Mouse (Mus musculus) heart, embryonic 16.5 days (tissue): ENCODE data around the gene Clasp1. TPM values are rescaled to one million over a fixed set of nuclear protein-coding genes. Genes with fewer than 3 reads are reported as not detected.
A peak's percentile ranks its signal among the peaks of the same experiment; 100 is the strongest.

ENCODE experiments used
- ATAC-seq: fragments of 200-750 bp; cut with Nextera tagmentation; replicated peaks from 2 replicates; pipeline ENCODE4 v1.8.0; 2017; ENCODE audit warnings: moderate number of reproducible peaks; ENCODE audit not compliant: insufficient read depth, low FRiP score; ENCODE audit errors: extremely low read depth
- H3K27ac ChIP-seq: fragments of 300-500 bp; sonication (generic); 2 replicates; pipeline ENCODE4 v1.5.1; 2014; ENCODE audit warnings: mild to moderate bottlenecking, low read length, control low read depth, moderate library complexity
- H3K27me3 ChIP-seq: fragments of 300-500 bp; sonication (generic); 2 replicates; pipeline ENCODE4 v1.6.1; 2014; ENCODE audit warnings: low read length, mixed read lengths; ENCODE audit not compliant: control insufficient read depth, insufficient read depth
- H3K36me3 ChIP-seq: fragments of 300-500 bp; sonication (generic); 2 replicates; pipeline ENCODE4 v1.6.1; 2014; ENCODE audit not compliant: control insufficient read depth, insufficient read depth
- H3K4me1 ChIP-seq: fragments of 300-500 bp; sonication (generic); 2 replicates; pipeline ENCODE4 v1.6.1; 2014; ENCODE audit warnings: low read length, mixed read lengths; ENCODE audit not compliant: control insufficient read depth, insufficient read depth
- H3K4me2 ChIP-seq: fragments of 300-500 bp; sonication (generic); 2 replicates; pipeline ENCODE4 v1.6.1; 2014; ENCODE audit warnings: low read depth, mild to moderate bottlenecking, control low read depth, low read length
- H3K4me3 ChIP-seq: fragments of 300-500 bp; sonication (generic); 2 replicates; pipeline ENCODE4 v1.5.1; 2014; ENCODE audit warnings: mild to moderate bottlenecking, control low read depth, low read length
- H3K9ac ChIP-seq: fragments of 300-500 bp; sonication (generic); 2 replicates; pipeline ENCODE4 v1.6.1; 2014; ENCODE audit warnings: low read length, control low read depth
- H3K9me3 ChIP-seq: fragments of 300-500 bp; sonication (generic); replicated peaks from 2 replicates; pipeline ENCODE4 v1.6.1; 2016; ENCODE audit warnings: low read length; ENCODE audit not compliant: control insufficient read depth
- WGBS: fragments of 180-500 bp; shearing (Covaris S2); extraction: QIAGEN DNeasy Blood & Tissue Kit; methylation state at CpG from one replicate; pipeline ENCODE4 v1.1.7; 2014; 5-methylcytosine and 5-hydroxymethylcytosine counted together
- polyA plus RNA-seq: library from polyadenylated mRNA; unstranded; fragments of >200 nt; fragmentation: Nextera tagmentation; extraction: Ambion mirVana; gene quantifications from 2 replicates; pipeline ENCODE4 v1.2.1, GENCODE M21; 2015

Gene Clasp1
- polyA plus RNA-seq, 1 experiment from 2014 or later, result 86.8 TPM

DNA sequence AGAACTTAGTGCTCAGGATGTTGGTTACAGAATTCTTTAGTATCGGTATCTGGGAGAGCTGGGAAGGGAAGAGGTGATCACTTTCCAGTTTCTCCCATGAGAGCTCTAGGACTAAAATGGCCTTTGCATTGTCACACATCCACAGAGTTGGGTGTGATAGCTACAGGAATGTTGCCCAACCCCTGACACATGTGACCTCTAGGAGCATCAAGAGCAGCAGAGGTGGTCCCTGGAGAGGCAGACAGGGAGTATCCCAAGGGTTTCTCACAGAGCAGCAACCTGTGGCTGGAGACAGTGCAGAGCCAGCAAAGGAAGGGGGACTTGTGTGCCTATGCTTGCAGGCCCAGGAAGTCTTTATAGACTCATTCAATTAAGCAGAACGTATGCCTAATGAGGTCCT, 237.6 kb downstream of the Clasp1 start:
- no peak overlapping the region for H3K4me2 ChIP-seq
- no peak overlapping the region for H3K9ac ChIP-seq
- no peak for ATAC-seq
- H3K4me3 ChIP-seq, result no peak overlapping the region
- H3K9me3 ChIP-seq, result no peaks in the 10 kb centered on the region
- no peaks in the 10 kb centered on the region for H3K36me3 ChIP-seq
- H3K4me1 ChIP-seq, result peaks cover 2% of the 10 kb centered on the region; the same call in 1 of the 2 replicates
- 74% methylated on average over 2 of the region's 2 CpGs for WGBS
- no peak overlapping the region for H3K27ac ChIP-seq
- peaks cover 5% of the 10 kb centered on the region for H3K27me3 ChIP-seq

DNA sequence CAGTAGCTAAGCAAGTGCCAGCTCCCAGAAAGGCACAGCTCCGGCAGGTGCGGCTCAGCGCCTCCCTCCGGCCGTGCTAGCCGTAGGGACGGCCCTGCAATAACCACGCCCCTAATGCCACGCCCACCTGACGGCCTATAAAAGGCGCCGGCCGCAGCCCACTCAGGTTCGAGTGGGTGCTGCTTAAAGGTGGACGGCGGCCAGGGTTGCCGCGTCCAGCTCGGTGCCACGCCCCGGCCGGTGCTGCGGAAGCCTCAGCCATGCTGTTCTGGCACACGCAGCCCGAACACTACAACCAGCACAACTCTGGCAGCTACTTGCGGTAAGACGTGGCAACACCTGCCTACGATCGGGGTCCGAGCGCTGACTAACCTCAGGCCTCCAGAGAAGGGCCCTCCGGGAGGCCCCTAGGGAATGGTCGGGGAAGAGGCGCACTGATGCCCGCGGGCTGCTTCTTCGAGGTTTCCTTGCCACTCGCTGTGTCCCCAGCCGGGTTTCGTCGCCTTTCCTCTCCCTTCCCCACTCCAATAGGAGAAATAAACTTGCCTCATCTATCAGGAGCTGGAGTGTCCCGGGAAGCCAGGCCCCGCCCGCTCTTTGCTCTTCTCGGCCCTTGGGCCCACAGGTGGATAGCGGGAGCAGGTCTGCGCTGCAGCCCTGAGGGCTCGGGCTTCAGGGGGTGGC, 239.1 kb downstream of the Clasp1 start, which contains the start of gene Tfcp2l1:
TSS of gene Tfcp2l1 (plus strand) at position 165 of the 684 bp plus-strand sequence.
- H3K4me2 ChIP-seq, result peak within 1 kb of the TSS; percentile 67
- H3K27me3 ChIP-seq, result peaks cover 5% of the 10 kb centered on the region
- no peaks in the 10 kb centered on the region for H3K36me3 ChIP-seq
- under 1% methylated on average over 48 of the region's 48 CpGs for WGBS
- H3K27ac ChIP-seq, result no peak within 1 kb of the TSS
- peak within 1 kb of the TSS; percentile 49 for H3K4me3 ChIP-seq
- H3K9me3 ChIP-seq, result no peaks in the 10 kb centered on the region
- peaks cover 2% of the 10 kb centered on the region; the same call in 1 of the 2 replicates for H3K4me1 ChIP-seq
- ATAC-seq, result peak; percentile 92
- peak within 1 kb of the TSS; percentile 23 for H3K9ac ChIP-seq

DNA sequence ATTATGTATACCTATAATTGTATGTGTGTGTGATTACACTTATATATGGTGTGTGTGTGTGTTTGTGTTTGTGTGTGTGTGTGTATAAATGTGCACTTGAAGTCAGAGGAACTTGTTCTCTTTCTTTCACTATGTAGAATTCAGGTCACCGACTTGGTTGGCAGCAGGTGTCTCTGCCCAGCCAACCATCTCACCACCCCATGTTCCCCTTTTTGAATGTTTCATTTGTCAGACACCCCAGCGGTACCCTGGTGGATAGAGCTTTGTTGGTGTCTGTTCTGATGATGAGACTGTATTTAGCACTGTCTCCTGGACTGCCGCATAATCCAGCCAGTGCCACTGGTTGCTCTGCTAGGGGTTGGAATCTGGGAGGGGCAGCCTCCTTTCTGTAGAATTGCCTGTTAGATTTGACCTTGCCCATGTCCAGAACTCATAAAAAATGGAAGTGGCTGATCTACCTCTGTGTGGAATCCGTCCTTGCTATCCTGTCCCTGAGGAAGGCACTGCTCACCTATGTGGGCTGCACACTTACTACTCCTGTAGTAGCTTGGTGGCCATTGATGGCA, 244.6 kb downstream of the Clasp1 start:
- Histone ChIP-seq H3K4me1 (no peaks in the 10 kb centered on the region), H3K4me2 (no peak overlapping the region), H3K36me3 (no peaks in the 10 kb centered on the region), H3K27ac (no peak overlapping the region), H3K4me3 (no peak overlapping the region), H3K9me3 (no peaks in the 10 kb centered on the region), H3K27me3 (no peaks in the 10 kb centered on the region), H3K9ac (no peak overlapping the region)
- WGBS, result 69% methylated on average over 4 of the region's 4 CpGs
- no peak for ATAC-seq

DNA sequence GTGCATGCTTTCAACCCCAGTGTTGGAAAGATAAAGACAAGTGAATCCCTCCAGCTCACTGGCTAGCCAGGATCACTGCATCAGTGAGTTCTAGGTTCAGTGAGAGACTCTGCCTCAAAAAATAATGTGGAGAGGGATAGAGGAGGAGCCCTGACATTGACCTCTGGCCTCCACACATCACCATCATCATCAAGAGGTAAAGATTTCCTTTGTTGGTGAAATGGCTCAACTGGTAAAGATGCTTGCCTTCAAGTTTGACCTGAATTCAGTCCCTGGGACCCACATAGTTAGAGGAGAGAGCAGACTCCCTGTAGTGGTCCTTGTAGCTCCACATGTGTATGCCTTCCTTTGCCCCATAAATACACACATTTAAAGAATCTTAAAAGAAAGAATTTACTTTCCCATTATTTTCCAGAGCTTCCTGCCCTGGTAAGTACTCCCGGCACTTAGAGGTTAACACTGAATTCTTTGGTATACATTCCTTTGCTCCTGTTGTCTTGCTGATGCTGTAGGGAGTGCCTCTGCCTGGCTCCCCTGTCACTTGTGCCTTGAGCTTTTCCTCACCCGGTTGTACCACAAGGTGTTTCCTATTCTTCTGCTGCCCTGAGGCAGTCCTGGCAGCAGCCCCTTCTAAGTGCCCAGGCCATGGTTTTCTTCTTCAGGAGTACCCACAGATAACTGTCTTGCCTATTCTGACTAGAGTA, 253.6 kb downstream of the Clasp1 start:
- ATAC-seq, result no peak
- Histone ChIP-seq H3K4me3 (no peak overlapping the region), H3K4me1 (0 out of 2 replicates have a peak, but pooled peaks cover 2% of the 10 kb centered on the region), H3K36me3 (no peaks in the 10 kb centered on the region), H3K9me3 (no peaks in the 10 kb centered on the region), H3K27ac (no peak overlapping the region), H3K27me3 (no peaks in the 10 kb centered on the region), H3K9ac (no peak overlapping the region), H3K4me2 (no peak overlapping the region)
- WGBS, result 54% methylated on average over 2 of the region's 2 CpGs

DNA sequence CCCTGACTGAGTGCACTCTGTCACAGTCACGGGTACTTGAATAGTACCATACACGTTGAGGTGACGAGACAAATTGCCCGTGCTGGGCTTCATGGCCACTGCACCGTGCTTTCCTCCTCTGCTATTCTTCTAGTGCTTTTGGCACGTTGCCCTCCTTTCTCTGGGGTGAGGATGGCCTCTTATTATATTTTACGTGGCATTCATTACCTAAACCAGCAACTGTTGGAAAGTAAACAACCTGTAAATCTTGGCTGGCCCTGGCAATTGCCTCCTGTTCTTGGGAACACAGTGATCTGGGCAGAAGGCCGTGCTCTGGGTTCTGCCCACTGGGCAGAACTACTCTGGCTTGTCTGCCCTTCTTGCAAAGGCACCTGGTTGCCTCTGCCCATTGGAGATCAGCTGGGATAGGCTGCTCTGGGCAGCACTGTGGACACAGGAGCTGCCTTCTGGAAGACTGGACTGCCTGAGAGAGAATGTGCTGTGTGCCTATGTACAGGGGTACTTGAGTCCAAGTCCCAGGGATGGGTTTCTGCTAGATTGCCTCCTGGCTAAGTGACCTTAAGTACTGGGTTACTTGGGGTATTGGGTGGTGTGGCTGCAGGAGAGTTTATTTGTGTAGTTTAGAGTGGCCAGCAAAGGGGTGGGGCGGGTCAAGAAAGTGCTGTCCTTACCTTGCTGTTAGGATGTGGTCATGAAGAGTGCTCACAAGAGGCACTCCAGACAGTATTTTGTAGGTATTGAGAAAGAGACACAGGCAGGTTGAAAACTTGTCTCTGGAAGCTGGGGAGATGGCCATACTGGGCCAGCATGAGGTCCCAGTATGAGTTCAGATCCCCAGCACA, 254.5 kb downstream of the Clasp1 start:
- 44% methylated on average over 9 of the region's 9 CpGs for WGBS
- Histone ChIP-seq H3K27ac (no peak overlapping the region), H3K4me1 (0 out of 2 replicates have a peak, but pooled peaks cover 2% of the 10 kb centered on the region), H3K4me2 (no peak overlapping the region), H3K36me3 (no peaks in the 10 kb centered on the region), H3K27me3 (no peaks in the 10 kb centered on the region), H3K4me3 (no peak overlapping the region), H3K9me3 (no peaks in the 10 kb centered on the region), H3K9ac (no peak overlapping the region)
- ATAC-seq, result no peak

DNA sequence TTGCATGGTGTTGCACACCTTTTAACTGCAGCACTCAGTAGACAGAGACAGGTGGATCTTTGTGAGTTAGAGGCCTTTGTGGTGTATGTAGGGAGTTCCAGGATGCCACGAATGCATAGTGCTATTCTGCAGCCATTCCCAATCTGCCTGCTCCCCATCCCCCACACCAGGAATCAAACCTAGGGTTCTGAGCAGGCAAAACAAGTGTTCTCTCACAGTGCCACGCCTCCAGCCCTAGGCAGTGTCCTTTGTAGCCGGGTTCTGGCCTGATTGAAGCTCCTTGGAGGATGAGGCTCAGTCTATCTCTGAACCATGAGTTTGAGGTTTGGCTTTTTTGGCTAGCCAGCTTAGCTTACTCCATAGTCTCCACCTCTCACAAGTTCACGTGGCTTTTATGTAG, 256.8 kb downstream of the Clasp1 start:
- H3K9me3 ChIP-seq, result no peaks in the 10 kb centered on the region
- no peaks in the 10 kb centered on the region for H3K27me3 ChIP-seq
- H3K4me3 ChIP-seq, result no peak overlapping the region
- no peaks in the 10 kb centered on the region for H3K36me3 ChIP-seq
- 61% methylated on average over 4 of the region's 4 CpGs for WGBS
- no peak for ATAC-seq
- H3K27ac ChIP-seq, result no peak overlapping the region
- H3K9ac ChIP-seq, result no peak overlapping the region
- H3K4me1 ChIP-seq, result peaks cover 5% of the 10 kb centered on the region
- no peak overlapping the region for H3K4me2 ChIP-seq

DNA sequence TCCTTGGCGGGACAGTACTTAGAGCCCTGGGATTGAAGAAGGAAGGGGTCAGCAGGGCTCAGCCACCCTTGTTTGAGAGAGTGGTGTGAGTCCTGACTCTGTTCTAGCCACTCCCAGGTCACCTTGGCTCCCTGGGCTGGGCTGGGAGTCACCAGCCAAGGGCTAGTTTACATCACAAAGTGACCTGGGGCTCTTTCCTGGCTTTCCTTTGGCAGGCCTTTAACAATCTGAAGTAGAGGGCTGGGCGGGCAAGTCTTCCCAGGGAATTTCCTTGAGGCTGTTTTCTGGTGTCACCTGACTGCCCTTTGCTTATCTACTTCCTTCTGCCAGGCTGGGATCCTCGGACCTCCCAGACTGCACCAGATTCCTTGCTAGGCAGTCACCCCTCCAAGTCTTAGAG, 259.2 kb downstream of the Clasp1 start:
- Histone ChIP-seq H3K27me3 (no peaks in the 10 kb centered on the region), H3K4me1 (peaks cover 3% of the 10 kb centered on the region), H3K9ac (no peak overlapping the region), H3K27ac (no peak overlapping the region), H3K9me3 (no peaks in the 10 kb centered on the region), H3K36me3 (no peaks in the 10 kb centered on the region), H3K4me2 (no peak overlapping the region), H3K4me3 (no peak overlapping the region)
- 48% methylated on average over 3 of the region's 3 CpGs for WGBS
- no peak for ATAC-seq

DNA sequence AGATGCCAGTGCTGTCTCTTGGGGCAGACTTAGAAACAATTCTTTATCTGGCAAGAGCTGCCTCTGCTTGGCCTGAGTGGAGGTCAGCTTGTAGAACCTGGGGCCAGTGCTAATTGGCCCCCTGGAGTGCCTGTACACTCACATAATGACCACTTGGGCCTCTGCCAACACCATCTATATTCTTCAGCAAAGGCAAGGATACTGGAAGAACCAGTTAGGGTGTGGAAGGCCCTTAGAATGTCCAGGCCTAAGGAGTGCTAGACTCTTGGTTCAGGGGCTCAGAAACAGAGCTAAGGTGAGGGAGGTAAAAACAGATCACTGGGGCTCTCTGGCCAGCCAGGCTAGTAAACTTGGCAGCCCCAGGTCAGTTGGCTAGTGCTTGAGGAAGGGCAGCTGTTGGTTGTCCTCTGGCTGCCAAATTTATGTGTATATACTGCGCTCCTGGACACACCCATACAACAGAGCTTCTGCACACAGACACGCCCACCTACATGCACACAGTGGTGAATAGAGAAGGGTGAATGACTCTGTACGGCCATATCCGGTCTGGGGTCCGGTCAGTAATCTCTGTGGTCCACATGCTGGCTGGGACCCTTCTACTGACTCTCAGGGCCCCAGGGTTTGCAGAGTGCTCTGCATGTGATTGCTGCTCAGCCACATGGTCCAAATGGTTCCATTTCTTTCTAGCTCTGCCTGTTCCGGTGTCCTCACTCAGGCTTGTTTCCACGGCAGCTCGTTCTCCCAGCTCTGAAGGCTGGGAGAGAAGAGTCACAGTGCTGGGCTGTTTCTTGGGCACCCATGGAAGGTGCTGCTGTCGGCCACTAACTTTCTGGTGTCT, 261.3 kb downstream of the Clasp1 start:
- Histone ChIP-seq H3K4me1 (peaks cover 3% of the 10 kb centered on the region), H3K27me3 (no peaks in the 10 kb centered on the region), H3K4me3 (no peak overlapping the region), H3K9ac (no peak overlapping the region), H3K4me2 (no peak overlapping the region), H3K27ac (no peak overlapping the region), H3K9me3 (no peaks in the 10 kb centered on the region), H3K36me3 (no peaks in the 10 kb centered on the region)
- WGBS, result 64% methylated on average over 9 of the region's 9 CpGs
- ATAC-seq, result no peak; the same call in 1 of the 2 replicates
